Mouse (Mus musculus) frontal cortex, postnatal 10 days (tissue): ENCODE measurements around the gene Slc47a2.
"Not testable (repeated sequence)": the region's sequence is repeated elsewhere in the genome, so short reads cannot be mapped to it uniquely, and the experiment has no call there.

Experiments used
- DNase-seq, 2 experiments: peaks; one replicate each; pipeline ENCODE4 v3.0.0; 2022; ENCODE audit warnings: low spot score in 2 of 2, mixed read lengths in 1 of 2

Gene Slc47a2

DNA sequence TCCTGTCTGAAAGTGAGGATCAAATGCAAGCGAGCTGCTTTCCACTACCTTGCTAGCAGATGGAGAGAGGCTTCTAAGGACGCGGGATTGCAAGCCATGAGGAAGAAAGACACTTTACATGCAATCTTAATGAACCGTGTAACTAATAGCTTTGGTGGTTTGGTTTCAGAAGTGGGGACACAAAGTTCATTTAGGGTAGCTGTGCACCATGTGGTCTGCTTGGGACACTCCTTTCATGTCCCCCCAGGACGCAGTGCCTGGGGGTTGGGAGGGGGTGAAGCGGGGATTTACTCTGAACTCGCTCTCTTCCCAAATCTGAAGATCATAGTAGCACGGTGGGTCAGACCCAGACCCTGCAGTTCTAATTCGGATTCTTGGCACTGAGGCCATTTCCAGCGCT, 689 bp downstream of the Slc47a2 start:
- no peak for DNase-seq

- DNase-seq, result no peak
Observed at GRCm38 (mm10) chr11:61341233-61341632, 1.4 kb downstream of the Slc47a2 start.

DNA sequence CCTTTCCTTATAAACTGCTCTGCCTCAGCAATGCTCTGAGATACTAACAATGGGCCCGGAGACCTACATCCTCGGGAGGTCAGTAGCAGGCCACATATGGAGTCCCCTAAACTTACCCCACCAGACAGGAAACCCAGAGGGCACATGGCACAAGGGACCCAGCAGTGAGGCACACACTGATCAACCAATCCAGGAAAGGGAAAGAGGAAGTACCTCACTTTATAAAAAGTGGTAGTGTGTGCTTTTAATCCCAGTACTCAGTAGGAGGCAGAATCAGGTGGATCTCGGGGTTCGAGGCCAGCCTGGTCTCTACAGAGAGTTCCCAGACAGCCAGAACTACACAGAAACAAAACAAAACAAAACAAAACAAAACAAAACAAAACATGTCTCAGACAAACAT, 2.3 kb downstream of the Slc47a2 start:
- DNase-seq, result no peak

- no peak for DNase-seq
Observed at GRCm38 (mm10) chr11:61337586-61337985, 5.1 kb downstream of the Slc47a2 start.

DNA sequence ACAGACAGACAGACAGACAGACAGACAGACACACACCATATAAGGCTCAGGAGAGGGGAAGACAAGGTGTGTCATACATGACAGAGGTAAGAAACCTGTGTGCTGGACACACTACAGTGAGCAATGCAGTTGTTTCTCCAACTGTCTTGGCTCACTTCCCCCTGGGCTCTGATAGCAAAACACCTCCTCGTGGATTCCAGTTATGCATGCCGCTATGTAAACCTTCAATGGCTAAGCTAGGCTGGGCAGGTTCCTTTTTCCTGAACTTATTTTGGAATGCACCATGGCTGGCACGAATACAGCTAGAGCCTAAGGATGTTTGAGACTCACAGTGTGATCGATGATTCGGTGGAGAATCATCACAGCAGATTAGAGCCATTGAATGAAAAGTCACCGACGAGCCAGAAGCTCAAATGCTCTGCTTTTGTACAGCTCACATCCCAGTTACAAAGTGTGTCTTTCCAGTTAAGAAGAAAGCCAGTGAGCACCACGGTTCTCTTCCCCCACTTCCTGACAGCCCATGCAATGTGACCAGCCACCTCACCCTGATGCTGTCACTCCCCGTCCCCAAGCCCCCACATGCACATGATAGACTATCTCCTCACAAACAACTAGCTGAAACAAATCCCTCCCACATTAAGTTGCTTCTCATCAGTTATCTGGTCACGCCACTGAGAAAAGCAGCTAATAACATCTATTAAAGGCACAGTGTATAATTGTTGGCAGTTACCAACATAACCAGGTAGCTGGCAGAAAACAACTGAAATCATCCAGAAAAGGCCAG, 21.6 kb downstream of the Slc47a2 start:
- no peak for DNase-seq

- no peak for DNase-seq
Observed at GRCm38 (mm10) chr11:61319923-61320567, 22.6 kb downstream of the Slc47a2 start.

DNA sequence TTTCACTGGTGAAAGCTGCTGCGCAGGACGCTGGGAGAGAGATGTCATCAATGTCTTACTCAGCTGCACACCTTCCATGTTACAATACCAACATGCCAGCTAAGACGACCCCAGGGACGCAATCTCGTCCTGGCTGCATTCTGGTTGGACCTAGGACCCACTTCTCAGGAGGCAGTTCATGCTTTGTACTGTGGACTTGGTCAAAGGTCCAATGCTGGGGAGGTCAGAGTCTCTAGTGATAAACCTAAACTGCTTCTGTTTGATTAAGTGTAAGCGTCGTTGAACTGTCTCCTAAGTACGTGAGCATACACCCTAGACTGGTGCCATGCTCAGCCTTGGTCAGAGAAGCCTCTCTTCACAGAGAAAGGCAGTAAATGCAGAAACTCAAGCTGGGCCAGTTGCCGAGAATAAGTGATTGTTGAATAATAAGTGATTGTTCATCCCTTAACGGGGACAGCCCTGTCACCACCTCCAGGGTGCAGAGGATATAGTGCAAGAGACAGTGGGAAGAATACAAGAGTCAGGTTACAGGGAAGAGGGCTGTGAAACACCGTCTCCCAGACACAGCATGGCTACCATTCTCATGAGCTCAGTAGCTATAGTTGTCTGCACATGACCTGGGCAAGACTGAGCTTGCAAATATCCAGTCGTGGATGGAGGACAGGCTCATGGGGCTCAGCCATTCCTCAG, 23.3 kb downstream of the Slc47a2 start:
- no peak for DNase-seq

GRCm38 (mm10) chr11:61316864-61317263, 25.8 kb downstream of the Slc47a2 start:
- DNase-seq, result no peak

DNA sequence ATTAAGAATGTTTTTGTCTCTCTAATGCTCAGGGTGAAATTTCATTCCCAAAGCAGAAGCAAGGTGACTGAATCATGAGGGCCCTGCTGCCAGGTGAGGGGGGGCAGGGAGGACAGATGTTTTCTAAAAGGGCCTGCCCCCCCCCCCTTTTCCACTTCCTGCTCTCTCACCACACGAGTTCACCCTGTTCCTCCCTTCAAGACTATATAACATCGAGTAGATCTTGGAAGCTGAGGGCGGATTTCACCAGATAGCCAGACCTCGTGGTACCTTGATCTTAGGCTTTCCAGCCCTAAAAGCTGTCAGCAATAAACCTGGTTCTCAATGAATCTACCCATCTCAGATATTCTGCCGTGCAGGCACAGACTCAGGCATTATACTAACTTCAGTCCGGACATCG, 32.3 kb downstream of the Slc47a2 start:
- DNase-seq, result no peak

- no peak for DNase-seq
Observed at GRCm38 (mm10) chr11:61309831-61310230, 32.8 kb downstream of the Slc47a2 start.

DNA sequence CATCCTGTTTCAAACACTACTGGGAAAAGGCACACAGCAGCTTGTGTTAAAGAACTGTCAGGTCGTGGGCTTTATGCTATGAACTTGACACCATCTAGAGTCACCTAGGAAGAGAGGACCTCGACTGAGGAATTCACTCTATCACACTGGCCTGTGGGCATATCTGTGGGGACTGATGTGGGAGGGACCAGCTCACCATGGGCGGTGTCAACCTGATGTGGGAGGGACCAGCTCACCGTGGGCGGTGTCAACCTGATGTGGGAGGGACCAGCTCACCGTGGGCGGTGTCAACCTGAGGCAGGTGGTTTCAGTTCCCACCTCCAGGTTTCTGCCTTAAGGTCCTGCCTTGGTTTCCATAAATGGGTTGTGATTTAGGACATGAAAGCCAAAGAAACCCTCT, 34.9 kb downstream of the Slc47a2 start:
- DNase-seq, result no peak

GRCm38 (mm10) chr11:61305377-61305776, 37.3 kb downstream of the Slc47a2 start:
- DNase-seq, result no peak

- DNase-seq, result not testable (repeated sequence)
Observed at GRCm38 (mm10) chr11:61304535-61304934, 38.1 kb downstream of the Slc47a2 start.

DNA sequence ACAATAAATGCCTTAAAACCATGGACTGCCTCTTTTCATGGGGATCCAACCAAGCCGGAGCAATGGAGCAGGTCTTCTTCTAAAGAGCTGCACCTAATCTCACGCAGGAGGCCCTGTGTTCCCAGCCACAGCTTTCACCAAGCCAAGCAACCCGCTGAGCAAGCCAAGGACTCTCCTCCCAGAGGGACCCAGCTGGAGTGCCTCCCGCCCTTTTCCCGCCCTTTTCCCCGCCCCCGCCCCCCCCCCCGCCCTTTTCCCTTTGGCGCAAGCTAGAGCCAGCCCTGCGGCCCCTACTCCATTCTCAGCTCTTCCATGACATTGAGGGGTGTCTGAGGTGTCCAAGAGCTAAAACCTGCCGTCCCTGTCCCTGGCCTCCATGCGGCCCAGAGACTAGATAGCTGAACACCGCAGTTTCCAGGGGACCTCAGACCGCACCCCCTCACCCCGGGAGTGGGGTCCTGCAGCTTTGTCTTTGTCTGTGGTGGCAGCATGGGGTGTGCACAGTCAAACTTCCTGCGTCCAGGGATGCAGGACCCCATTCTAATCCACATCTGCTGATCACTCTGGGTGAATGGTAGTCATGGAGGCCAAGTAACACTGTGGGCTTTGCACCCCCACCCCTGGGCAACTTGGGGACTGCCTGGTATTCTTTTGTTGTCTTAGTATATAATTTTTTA, 41.8 kb downstream of the Slc47a2 start:
- DNase-seq, result no peak

- DNase-seq, result no peak
Observed at GRCm38 (mm10) chr11:61300205-61300604, 42.5 kb downstream of the Slc47a2 start.

GRCm38 (mm10) chr11:61297901-61298300, 44.8 kb downstream of the Slc47a2 start:
- DNase-seq, result no peak

GRCm38 (mm10) chr11:61297326-61297725, 45.3 kb downstream of the Slc47a2 start:
- DNase-seq, result no peak

DNA sequence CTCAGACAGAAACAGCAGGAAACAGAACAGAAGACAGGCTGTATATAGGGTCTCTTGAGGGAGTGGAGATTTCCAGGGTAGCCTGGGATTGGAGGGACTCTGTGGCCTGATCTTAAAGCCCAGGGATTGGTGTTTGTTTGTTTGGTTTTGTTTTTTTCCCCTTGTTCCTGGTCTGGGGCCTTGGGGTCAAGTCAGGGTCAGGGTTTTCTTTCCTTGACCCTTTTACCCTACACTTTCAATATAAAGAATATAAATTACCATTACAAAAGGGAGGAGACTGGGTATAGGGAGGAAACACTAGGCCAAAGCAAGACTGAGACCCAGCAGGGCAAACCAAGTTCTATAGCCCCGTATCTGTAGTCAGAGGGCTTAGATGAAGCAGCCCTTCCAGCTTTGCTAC, 46.1 kb downstream of the Slc47a2 start:
- no peak for DNase-seq

GRCm38 (mm10) chr11:61295556-61295955, 47.1 kb downstream of the Slc47a2 start:
- no peak for DNase-seq

DNA sequence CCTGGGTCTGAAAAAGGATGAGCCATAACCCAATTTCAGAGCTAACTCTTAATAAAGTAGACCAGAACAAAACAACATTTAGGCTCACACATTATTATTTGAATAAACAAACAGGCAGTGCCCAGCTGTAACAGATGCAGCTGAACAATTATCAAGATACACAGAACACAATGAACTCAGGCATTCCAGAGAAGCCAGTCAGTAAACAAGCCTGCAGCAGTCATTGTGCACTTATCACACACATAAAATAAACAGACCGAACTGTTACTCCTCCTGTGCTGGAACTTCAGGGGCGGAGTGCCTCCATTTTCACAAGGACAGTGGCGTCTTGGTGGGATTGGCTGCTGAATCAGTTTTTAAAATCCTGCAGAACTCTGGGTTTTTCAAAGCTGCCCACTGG, 48.2 kb downstream of the Slc47a2 start:
- DNase-seq, result no peak

GRCm38 (mm10) chr11:61293251-61293650, 49.4 kb downstream of the Slc47a2 start:
- no peak for DNase-seq

DNA sequence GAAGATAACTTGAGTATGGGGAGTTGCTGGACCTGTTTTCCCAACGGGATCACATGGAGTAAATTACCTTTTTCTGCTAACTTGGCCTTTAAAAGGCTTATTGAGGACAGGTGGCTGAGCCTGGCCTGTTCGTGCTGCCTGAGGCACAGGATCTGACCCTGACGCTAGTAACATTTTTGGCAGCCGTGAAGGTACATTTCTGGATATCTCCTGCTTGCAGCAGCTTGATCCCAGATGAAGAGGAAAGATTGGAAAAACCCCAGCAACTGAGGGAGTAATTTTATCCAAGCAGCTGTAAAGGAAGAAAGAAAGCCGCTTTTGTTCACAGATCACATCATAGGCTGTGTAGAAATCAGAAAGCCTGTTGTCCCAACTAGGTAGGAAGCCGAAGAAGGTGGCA, 58.3 kb downstream of the Slc47a2 start:
- DNase-seq, result no peak
